Mouse (Mus musculus): ENCODE results near the gene Yeats4.

- no peak for TF ChIP-seq POLR2A (IDR thresholded peaks at IDR 0.05; ENCODE audit: borderline replicate concordance, control insufficient read depth, low read depth, low read length)
- TF ChIP-seq CTCF (IDR thresholded peaks at IDR 0.05; ENCODE audit: control insufficient read depth, insufficient read depth, low read length), result no peak
Measured at GRCm38 (mm10) chr10:117166785-117167425, 57.4 kb downstream of the Yeats4 start.

All from bone marrow, adult 2 months (tissue).